Mouse (Mus musculus): Measurements from ENCODE around the gene Naif1. TPM values are rescaled to one million over a fixed set of nuclear protein-coding genes. Genes with fewer than 3 reads are reported as not detected.
"Not testable (repeated sequence)": the region's sequence is repeated elsewhere in the genome, so short reads cannot be mapped to it uniquely, and the experiment has no call there.

Naif1 gene
- polyA plus RNA-seq, 1 experiment: 4.4 TPM

- no peak overlapping the region for H3K4me3 ChIP-seq (ENCODE audit: low read depth, low read length)
- no peaks in the 10 kb centered on the region; the same call in 1 of the 2 replicates for H3K4me1 ChIP-seq (ENCODE audit: control insufficient read depth, insufficient read depth, insufficient read length, low read length)
- peaks cover 7% of the 10 kb centered on the region; the same call in 1 of the 2 replicates for H3K36me3 ChIP-seq (ENCODE audit: control insufficient read depth, insufficient read depth, low read length)
- H3K27ac ChIP-seq (ENCODE audit: insufficient read depth, low read depth, low read length): no peak overlapping the region
- 78% methylated on average over 2 of the region's 2 CpGs for WGBS
- TF ChIP-seq CTCF (IDR thresholded peaks at IDR 0.05; ENCODE audit: extremely low read depth, insufficient read length, insufficient replicate concordance, low read depth, low read length): no peak
- no peak for TF ChIP-seq POLR2A (IDR thresholded peaks at IDR 0.05; ENCODE audit: low read depth, low read length)
- H3K27me3 ChIP-seq (ENCODE audit: control insufficient read depth, insufficient read depth, low read length): no peaks in the 10 kb centered on the region
Observed at GRCm38 (mm10) chr2:32458300-32458699, 8.0 kb downstream of the Naif1 start.

GRCm38 (mm10) chr2:32459657-32460056 lies 9.4 kb downstream of the Naif1 start:
- H3K27me3 ChIP-seq (ENCODE audit: control insufficient read depth, insufficient read depth, low read length): no peaks in the 10 kb centered on the region
- H3K36me3 ChIP-seq (ENCODE audit: control insufficient read depth, insufficient read depth, low read length): peaks cover 7% of the 10 kb centered on the region; the same call in 1 of the 2 replicates
- no peak overlapping the region for H3K4me3 ChIP-seq (ENCODE audit: low read depth, low read length)
- TF ChIP-seq POLR2A (IDR thresholded peaks at IDR 0.05; ENCODE audit: low read depth, low read length) (no peak), CTCF (IDR thresholded peaks at IDR 0.05; ENCODE audit: extremely low read depth, insufficient read length, insufficient replicate concordance, low read depth, low read length) (no peak)
- no peak overlapping the region for H3K27ac ChIP-seq (ENCODE audit: insufficient read depth, low read depth, low read length)
- peaks cover 5% of the 10 kb centered on the region; the same call in 1 of the 2 replicates for H3K4me1 ChIP-seq (ENCODE audit: control insufficient read depth, insufficient read depth, insufficient read length, low read length)
- 95% methylated on average over 2 of the region's 2 CpGs for WGBS

- TF ChIP-seq POLR2A (IDR thresholded peaks at IDR 0.05; ENCODE audit: low read depth, low read length) (no peak), CTCF (IDR thresholded peaks at IDR 0.05; ENCODE audit: extremely low read depth, insufficient read length, insufficient replicate concordance, low read depth, low read length) (no peak)
- Histone ChIP-seq H3K27ac (ENCODE audit: insufficient read depth, low read depth, low read length) (peak overlapping the region; percentile 86), H3K27me3 (ENCODE audit: control insufficient read depth, insufficient read depth, low read length) (no peaks in the 10 kb centered on the region), H3K4me3 (ENCODE audit: low read depth, low read length) (no peak overlapping the region), H3K4me1 (ENCODE audit: control insufficient read depth, insufficient read depth, insufficient read length, low read length) (peaks cover 19% of the 10 kb centered on the region; the same call in 1 of the 2 replicates), H3K36me3 (ENCODE audit: control insufficient read depth, insufficient read depth, low read length) (no peaks in the 10 kb centered on the region)
- 56% methylated on average over 2 of the region's 2 CpGs for WGBS
Observed at GRCm38 (mm10) chr2:32463773-32464172, 13.5 kb downstream of the Naif1 start.

- peaks cover 20% of the 10 kb centered on the region; the same call in 1 of the 2 replicates for H3K4me1 ChIP-seq (ENCODE audit: control insufficient read depth, insufficient read depth, insufficient read length, low read length)
- 12% methylated on average over 6 of the region's 6 CpGs for WGBS
- H3K27me3 ChIP-seq (ENCODE audit: control insufficient read depth, insufficient read depth, low read length): no peaks in the 10 kb centered on the region
- TF ChIP-seq CTCF (IDR thresholded peaks at IDR 0.05; ENCODE audit: extremely low read depth, insufficient read length, insufficient replicate concordance, low read depth, low read length) (no peak), POLR2A (IDR thresholded peaks at IDR 0.05; ENCODE audit: low read depth, low read length) (peak; percentile 18; the same call in 1 of the 2 replicates)
- no peak overlapping the region for H3K4me3 ChIP-seq (ENCODE audit: low read depth, low read length)
- no peaks in the 10 kb centered on the region for H3K36me3 ChIP-seq (ENCODE audit: control insufficient read depth, insufficient read depth, low read length)
- peak overlapping the region; percentile 86 for H3K27ac ChIP-seq (ENCODE audit: insufficient read depth, low read depth, low read length)
Observed at GRCm38 (mm10) chr2:32464212-32464891, 14.1 kb downstream of the Naif1 start.

- peak overlapping the region; percentile 99 for H3K27ac ChIP-seq (ENCODE audit: insufficient read depth, low read depth, low read length)
- no peak overlapping the region for H3K4me3 ChIP-seq (ENCODE audit: low read depth, low read length)
- TF ChIP-seq CTCF (IDR thresholded peaks at IDR 0.05; ENCODE audit: extremely low read depth, insufficient read length, insufficient replicate concordance, low read depth, low read length) (no peak), POLR2A (IDR thresholded peaks at IDR 0.05; ENCODE audit: low read depth, low read length) (no peak)
- WGBS: 28% methylated on average over 6 of the region's 6 CpGs
- no peaks in the 10 kb centered on the region for H3K27me3 ChIP-seq (ENCODE audit: control insufficient read depth, insufficient read depth, low read length)
- H3K36me3 ChIP-seq (ENCODE audit: control insufficient read depth, insufficient read depth, low read length): no peaks in the 10 kb centered on the region
- peaks cover 23% of the 10 kb centered on the region for H3K4me1 ChIP-seq (ENCODE audit: control insufficient read depth, insufficient read depth, insufficient read length, low read length)
Observed at GRCm38 (mm10) chr2:32471001-32471680, 20.9 kb downstream of the Naif1 start.

- Histone ChIP-seq H3K27me3 (ENCODE audit: control insufficient read depth, insufficient read depth, low read length) (no peaks in the 10 kb centered on the region), H3K27ac (ENCODE audit: insufficient read depth, low read depth, low read length) (peak overlapping the region; percentile 99), H3K36me3 (ENCODE audit: control insufficient read depth, insufficient read depth, low read length) (no peaks in the 10 kb centered on the region), H3K4me3 (ENCODE audit: low read depth, low read length) (no peak overlapping the region), H3K4me1 (ENCODE audit: control insufficient read depth, insufficient read depth, insufficient read length, low read length) (peaks cover 23% of the 10 kb centered on the region)
- 25% methylated on average over 6 of the region's 6 CpGs for WGBS
- peak; percentile 16; the same call in 1 of the 2 replicates for TF ChIP-seq POLR2A (IDR thresholded peaks at IDR 0.05; ENCODE audit: low read depth, low read length)
- TF ChIP-seq CTCF (IDR thresholded peaks at IDR 0.05; ENCODE audit: extremely low read depth, insufficient read length, insufficient replicate concordance, low read depth, low read length): peak; percentile 76
Observed at GRCm38 (mm10) chr2:32471681-32472061, 21.4 kb downstream of the Naif1 start.

- 97% methylated on average over 6 of the region's 9 CpGs for WGBS
Observed at GRCm38 (mm10) chr2:32475361-32475760, 25.1 kb downstream of the Naif1 start.

More at GRCm38 (mm10) chr2:32475361-32475760, 25.1 kb downstream of the Naif1 start:
- not testable (repeated sequence) for H3K27me3 ChIP-seq (ENCODE audit: control insufficient read depth, insufficient read depth, low read length); H3K27ac ChIP-seq (ENCODE audit: insufficient read depth, low read depth, low read length); H3K4me3 ChIP-seq (ENCODE audit: low read depth, low read length); H3K36me3 ChIP-seq (ENCODE audit: control insufficient read depth, insufficient read depth, low read length); H3K4me1 ChIP-seq (ENCODE audit: control insufficient read depth, insufficient read depth, insufficient read length, low read length)

All from small intestine, adult 2 months (tissue).